Mouse (Mus musculus): ENCODE measurements around the gene Smyd3. TPM values are rescaled to one million over a fixed set of nuclear protein-coding genes. Genes with fewer than 3 reads are reported as not detected.

The Smyd3 gene
- total RNA-seq (2017) = 39.5 and 58.7 TPM in 2 replicates

DNA sequence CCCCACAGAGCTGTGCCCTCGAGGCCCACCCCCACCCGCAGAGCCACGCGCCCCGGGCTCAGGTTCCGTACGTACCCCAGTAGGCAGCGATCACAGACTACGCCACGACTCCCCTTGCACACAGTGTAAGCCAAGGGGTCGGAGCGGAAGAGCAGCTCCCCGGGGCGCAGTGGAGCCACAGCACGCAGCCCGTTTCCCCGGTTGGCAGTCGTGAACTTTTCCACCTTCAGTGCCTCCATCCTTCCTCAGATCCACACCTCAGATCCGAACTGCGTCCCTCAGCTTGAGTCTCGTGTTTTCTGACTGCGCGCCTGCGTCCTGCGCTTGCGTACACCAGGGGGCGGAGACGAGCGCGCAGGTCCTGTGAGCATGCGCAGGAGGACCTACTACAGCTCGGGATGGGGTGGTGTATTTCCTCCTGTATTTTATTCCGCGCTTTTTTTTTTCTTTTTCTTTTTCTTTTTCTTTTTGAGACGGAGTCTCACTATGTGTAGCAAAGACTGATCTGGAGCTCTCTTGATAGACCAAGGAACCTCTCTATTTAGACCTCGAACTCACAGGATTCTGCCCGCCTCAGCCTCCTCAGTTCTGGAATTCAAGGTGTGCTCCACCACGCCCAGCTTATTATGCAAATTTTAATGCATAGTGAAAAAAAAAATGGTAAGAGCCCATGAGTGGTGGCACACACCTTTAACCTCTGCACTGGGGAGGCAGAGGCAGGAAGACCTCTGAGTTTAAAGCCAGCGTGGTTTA lies at the start of gene Smyd3:
TSS of gene Smyd3 (minus strand) at position 329 of the 753 bp plus-strand sequence.
- ATAC-seq (replicated peaks in 1 of 2; ENCODE audit: insufficient read depth in 1 of 2, low FRiP score in 2 of 2, low TSS enrichment in 1 of 2, low read depth in 1 of 2, poor library complexity in 2 of 2, severe bottlenecking in 2 of 2) = peak; percentile 92 to 94

DNA sequence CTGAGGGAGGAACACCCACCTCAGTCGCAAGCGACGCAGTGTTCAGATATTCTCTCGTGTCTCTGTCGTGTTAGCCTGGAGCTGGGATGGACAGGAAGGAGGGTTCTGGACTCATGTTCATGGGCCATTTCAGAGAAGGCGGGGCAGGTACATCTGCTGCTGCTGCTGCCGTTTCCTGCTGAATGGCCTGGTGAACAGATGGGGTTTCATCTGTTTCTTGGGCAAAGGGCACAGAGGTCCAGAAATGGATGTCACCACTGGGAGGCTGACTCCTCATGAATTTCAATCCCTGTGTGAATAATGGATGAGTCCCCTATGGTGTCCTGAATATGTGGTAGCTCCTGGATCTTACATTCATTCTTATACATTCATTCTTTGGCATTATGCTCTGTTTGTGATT lies 49.7 kb upstream of the Smyd3 start:
- ATAC-seq (replicated peaks in 1 of 2; ENCODE audit: insufficient read depth in 1 of 2, low FRiP score in 2 of 2, low TSS enrichment in 1 of 2, low read depth in 1 of 2, poor library complexity in 2 of 2, severe bottlenecking in 2 of 2) = no peak

DNA sequence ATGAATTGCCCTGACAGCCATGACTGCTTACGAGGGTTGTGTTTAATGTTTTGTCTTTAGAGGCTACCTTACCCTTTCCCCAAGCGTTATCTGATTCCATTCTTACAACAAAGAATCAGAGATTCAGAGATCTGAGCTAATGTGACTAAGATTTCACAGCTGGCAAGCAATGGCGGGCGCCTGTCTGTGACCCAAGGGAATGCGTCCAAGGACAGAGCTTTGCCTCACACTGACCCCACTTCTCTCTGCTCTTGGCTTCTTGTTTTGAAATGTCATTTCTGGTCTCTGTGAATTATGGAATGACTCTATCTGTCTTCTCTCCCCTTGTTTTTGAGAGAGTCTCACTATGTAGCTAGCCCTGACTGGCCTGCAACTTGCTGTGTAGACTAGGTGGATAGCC lies 46.1 kb upstream of the Smyd3 start:
- no peak for ATAC-seq (replicated peaks in 1 of 2; ENCODE audit: insufficient read depth in 1 of 2, low FRiP score in 2 of 2, low TSS enrichment in 1 of 2, low read depth in 1 of 2, poor library complexity in 2 of 2, severe bottlenecking in 2 of 2)

GRCm38 (mm10) chr1:179563211-179563610 lies 45.4 kb upstream of the Smyd3 start:
- ATAC-seq (replicated peaks in 1 of 2; ENCODE audit: insufficient read depth in 1 of 2, low FRiP score in 2 of 2, low TSS enrichment in 1 of 2, low read depth in 1 of 2, poor library complexity in 2 of 2, severe bottlenecking in 2 of 2) = no peak

- ATAC-seq (replicated peaks in 1 of 2; ENCODE audit: insufficient read depth in 1 of 2, low FRiP score in 2 of 2, low TSS enrichment in 1 of 2, low read depth in 1 of 2, poor library complexity in 2 of 2, severe bottlenecking in 2 of 2) = peak in 1 of 2 experiments; percentile 47; a peak in 1 of 4 replicates
Observed at GRCm38 (mm10) chr1:179560845-179561430, 43.1 kb upstream of the Smyd3 start.

DNA sequence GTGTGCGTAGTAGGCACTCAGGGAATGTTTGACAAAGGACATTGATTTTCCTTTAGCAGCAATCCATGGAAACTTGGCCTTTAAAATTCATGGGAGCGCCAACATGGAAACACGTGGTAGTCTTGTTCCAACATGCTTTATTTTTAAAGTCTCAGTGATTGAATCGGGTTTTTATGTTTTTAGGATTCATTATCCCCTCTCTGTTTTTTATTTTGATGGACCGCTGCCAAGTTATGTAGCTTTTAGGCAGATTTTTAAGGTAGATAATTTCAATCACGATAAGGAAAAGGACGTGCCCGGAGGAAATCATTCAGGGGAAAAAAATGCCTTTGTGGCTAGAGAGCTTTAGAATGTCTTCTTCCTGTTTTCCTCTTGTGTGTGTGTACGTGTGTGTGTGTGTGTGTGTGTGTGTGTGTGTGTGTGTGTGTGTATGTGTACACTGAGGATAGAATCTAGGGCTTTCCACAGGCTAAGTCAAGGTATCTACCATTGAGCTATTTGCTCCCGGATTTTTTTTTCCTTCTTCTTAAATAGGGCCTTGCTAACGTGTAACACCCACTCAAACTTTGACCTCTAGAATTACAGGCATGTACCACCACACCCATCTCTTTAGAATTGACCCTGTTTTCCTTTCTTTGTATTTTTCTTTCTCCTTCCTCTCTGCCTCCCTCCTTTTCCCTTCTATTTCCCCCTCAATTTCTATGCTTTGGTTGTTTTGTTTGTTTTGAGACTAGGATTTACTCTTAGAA lies 41.8 kb upstream of the Smyd3 start:
- peak in 1 of 2 experiments; percentile 34; a peak in 1 of 4 replicates for ATAC-seq (replicated peaks in 1 of 2; ENCODE audit: insufficient read depth in 1 of 2, low FRiP score in 2 of 2, low TSS enrichment in 1 of 2, low read depth in 1 of 2, poor library complexity in 2 of 2, severe bottlenecking in 2 of 2)

DNA sequence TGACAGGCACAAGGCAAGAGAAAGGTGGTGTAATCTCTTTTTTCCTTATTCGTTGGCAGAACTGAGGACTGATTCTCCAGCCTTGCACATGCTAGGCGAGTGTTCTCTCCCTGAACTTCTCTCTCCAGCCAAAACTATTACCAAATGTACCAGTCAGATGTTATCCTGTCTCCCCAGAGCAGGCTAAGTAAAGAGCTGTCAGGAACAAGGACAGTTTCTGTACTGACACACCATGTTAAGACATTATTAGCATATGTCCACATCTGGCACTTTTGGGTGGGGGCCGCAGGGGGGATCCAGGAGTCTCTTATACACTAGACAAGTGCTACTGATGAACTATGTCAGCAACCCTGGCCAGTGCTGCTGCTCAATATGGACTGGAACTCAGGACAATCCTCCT lies 39.1 kb upstream of the Smyd3 start:
- no peak for ATAC-seq (replicated peaks in 1 of 2; ENCODE audit: insufficient read depth in 1 of 2, low FRiP score in 2 of 2, low TSS enrichment in 1 of 2, low read depth in 1 of 2, poor library complexity in 2 of 2, severe bottlenecking in 2 of 2)

GRCm38 (mm10) chr1:179553949-179554347 lies 36.1 kb upstream of the Smyd3 start:
- ATAC-seq (replicated peaks in 1 of 2; ENCODE audit: insufficient read depth in 1 of 2, low FRiP score in 2 of 2, low TSS enrichment in 1 of 2, low read depth in 1 of 2, poor library complexity in 2 of 2, severe bottlenecking in 2 of 2) = no peak

DNA sequence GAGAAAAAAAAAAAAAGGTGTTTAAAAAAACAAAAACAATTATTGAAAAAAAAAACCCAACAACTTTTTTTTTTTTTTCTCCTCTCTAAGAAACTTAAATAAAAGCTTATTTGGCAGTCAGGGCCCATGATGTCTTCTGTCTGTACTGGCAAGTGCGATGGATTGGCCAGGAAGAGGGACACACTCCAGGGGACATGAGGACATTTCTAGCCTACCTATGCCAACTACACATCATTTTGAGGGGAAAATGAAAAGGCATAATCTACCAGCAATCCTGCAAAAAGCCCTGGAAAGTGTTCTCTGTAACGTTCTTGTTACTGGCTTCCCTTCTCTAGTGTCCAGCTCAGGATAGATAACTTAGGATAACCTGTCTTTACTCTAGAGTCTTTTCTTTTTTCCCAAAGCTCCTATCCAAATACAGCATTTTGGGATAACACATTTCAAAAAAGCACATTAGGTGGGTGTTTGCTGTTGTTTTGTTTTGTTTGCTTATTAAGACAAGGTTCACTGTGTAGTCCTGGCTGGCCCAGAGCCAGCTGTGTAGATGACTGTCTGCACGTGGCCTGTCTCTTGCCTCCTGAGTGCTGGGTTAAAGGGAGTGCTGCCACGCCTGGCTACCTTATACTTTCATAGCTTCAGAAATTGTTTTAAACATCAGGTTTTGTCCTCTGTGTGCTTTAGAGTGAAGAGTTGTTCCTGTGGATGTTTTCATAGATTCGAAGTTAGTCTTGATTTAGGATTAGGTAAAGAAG lies 35.5 kb upstream of the Smyd3 start:
- ATAC-seq (replicated peaks in 1 of 2; ENCODE audit: insufficient read depth in 1 of 2, low FRiP score in 2 of 2, low TSS enrichment in 1 of 2, low read depth in 1 of 2, poor library complexity in 2 of 2, severe bottlenecking in 2 of 2) = no peak

DNA sequence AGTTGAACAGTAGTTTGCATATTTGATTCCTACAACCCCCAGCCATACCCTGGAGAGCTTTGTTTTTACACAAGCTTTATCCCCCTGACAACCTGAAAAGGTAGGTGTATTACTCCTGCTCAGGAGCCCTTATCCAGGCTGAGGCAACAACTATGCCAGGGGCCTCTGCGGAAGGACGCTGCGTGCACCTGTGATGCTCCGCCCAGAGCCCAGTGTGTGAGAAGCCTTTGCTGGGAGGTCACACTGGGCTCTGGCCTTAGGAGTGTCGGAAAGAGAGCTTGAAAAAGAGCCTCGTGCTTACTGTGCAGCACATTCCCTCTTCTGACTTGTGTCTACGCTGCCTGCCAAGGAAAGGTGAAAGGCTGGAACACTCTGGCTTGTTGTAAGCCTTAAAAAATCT lies 34.9 kb upstream of the Smyd3 start:
- ATAC-seq (replicated peaks in 1 of 2; ENCODE audit: insufficient read depth in 1 of 2, low FRiP score in 2 of 2, low TSS enrichment in 1 of 2, low read depth in 1 of 2, poor library complexity in 2 of 2, severe bottlenecking in 2 of 2) = no peak

DNA sequence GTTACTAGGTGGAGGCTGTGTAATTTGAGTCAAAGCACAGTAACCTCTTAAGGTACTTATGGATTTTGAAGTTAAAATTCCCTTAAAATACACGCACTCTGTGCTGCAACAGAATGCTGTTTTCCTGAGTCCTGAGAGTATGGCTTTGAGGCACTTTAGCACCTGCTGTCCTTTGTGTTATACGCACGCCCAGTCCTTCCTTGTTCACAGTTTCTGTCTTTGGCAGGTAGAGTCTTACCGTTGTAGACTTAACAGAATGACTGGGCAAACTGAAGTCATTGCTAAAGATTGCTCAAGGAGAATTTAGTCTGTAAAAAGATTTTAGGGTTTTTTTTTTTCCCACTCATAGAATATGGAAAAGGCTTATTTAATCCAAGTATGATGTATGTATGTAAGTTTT lies 34.1 kb upstream of the Smyd3 start:
- ATAC-seq (replicated peaks in 1 of 2; ENCODE audit: insufficient read depth in 1 of 2, low FRiP score in 2 of 2, low TSS enrichment in 1 of 2, low read depth in 1 of 2, poor library complexity in 2 of 2, severe bottlenecking in 2 of 2) = no peak

DNA sequence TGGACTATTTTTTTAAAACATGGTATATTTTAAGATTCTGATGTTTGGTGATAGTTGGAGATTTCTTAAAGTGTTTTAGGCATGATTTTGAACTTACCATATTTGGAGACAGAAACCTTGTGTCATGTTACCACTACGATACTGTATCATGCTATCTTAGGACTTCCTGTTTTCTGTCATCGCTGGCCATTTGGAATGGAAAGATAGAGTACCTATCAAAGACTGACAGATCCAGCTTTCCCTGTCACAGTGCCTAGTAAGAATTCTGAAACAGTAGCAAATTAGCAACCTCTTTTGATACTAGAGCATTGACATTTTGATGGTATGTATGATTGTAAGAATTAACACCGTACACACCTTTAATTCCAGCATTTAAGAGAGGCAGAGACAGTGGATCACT lies 33.5 kb upstream of the Smyd3 start:
- no peak for ATAC-seq (replicated peaks in 1 of 2; ENCODE audit: insufficient read depth in 1 of 2, low FRiP score in 2 of 2, low TSS enrichment in 1 of 2, low read depth in 1 of 2, poor library complexity in 2 of 2, severe bottlenecking in 2 of 2)

GRCm38 (mm10) chr1:179548996-179549752 lies 31.3 kb upstream of the Smyd3 start:
- no peak for ATAC-seq (replicated peaks in 1 of 2; ENCODE audit: insufficient read depth in 1 of 2, low FRiP score in 2 of 2, low TSS enrichment in 1 of 2, low read depth in 1 of 2, poor library complexity in 2 of 2, severe bottlenecking in 2 of 2)

GRCm38 (mm10) chr1:179548220-179548619 lies 30.4 kb upstream of the Smyd3 start:
- ATAC-seq (replicated peaks in 1 of 2; ENCODE audit: insufficient read depth in 1 of 2, low FRiP score in 2 of 2, low TSS enrichment in 1 of 2, low read depth in 1 of 2, poor library complexity in 2 of 2, severe bottlenecking in 2 of 2) = no peak

DNA sequence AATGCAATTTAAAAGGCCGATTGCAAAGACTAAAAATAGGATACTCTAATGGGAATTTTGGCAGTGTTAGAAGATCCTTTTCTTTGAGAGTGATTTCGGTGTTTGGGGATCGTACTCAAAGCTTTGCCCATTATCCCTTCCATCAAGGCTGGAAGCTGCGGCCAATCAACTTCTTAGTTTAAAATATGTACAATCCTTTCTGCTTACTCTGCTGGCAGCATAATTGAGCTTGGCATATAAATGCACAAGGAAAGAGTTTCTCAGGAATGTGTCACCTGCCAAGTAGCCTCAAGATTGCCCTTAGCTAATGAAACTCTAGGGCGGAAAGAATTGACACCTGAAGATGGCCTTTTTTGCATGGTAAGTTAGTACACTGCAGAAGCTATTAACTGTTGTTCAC lies 29.3 kb upstream of the Smyd3 start:
- no peak for ATAC-seq (replicated peaks in 1 of 2; ENCODE audit: insufficient read depth in 1 of 2, low FRiP score in 2 of 2, low TSS enrichment in 1 of 2, low read depth in 1 of 2, poor library complexity in 2 of 2, severe bottlenecking in 2 of 2)

DNA sequence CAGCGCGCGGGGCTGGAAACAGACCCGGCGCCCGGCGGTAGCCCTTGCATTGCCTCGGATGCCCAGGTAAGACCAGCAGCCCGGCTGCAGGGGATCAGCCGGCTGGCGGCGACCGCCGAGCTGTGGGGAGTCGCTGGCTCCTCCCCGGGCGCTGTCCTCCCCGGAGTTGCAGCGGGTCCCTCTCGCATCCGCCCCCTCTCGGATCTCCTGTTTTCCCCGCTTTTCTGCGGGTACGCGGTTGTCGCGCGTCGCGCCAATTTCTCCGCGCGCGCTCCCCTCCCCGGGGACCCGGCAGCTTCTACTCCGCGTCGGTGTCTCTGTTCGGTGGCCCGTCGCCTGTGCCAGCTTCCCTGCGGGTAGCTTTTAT lies 28.7 kb upstream of the Smyd3 start:
- ATAC-seq (replicated peaks in 1 of 2; ENCODE audit: insufficient read depth in 1 of 2, low FRiP score in 2 of 2, low TSS enrichment in 1 of 2, low read depth in 1 of 2, poor library complexity in 2 of 2, severe bottlenecking in 2 of 2) = peak in 1 of 2 experiments; percentile 2; a peak in 1 of 4 replicates
